Mouse (Mus musculus) Patski (cell line): ENCODE measurements at regions not wholly inside any gene's neighbourhood (a gene's known extent, or its start where the extent isn't known, plus 50 kb on each side); places are given as distances from the start of the nearest gene placed in this dataset.
A peak's percentile ranks its signal among the peaks of the same experiment; 100 is the strongest.

Source experiments
- ATAC-seq: fragments of 100-300 bp; one replicate; pipeline ENCODE4 v1.8.0; 2021
- CTCF ChIA-PET: fragments of 350-600 bp; sonication (Branson Sonifier 250); formaldehyde crosslinking; loops from one replicate; lab custom pipeline; 2022; ENCODE audit warnings: inconsistent platforms; lab: Charles Lee
- POLR2A ChIA-PET: fragments of 350-600 bp; sonication (Branson Sonifier 250); formaldehyde crosslinking; loops from one replicate; lab custom pipeline; 2022; ENCODE audit warnings: antibody characterized with exemption, inconsistent platforms; lab: Charles Lee
- DNase-seq: peaks from one replicate; pipeline ENCODE4 v3.0.0-alpha.2; 2011; ENCODE audit warnings: low read depth, low spot score
- H3K27me3 ChIP-seq: fragments of 371-371 bp; one replicate; pipeline ENCODE4 v1.5.1; 2021
- CTCF ChIP-seq: fragments of 100-300 bp; IDR thresholded peaks from one replicate; pipeline ENCODE4 v1.5.1; 2021
- in situ Hi-C: fragments of 300-500 bp; cut with MboI; formaldehyde crosslinking; loops from 3 replicates; pipeline ENCODE4 v1.11.1; 2018; ENCODE audit warnings: low pct_unique_long_range_greater_than_20kb, mixed read lengths

DNA sequence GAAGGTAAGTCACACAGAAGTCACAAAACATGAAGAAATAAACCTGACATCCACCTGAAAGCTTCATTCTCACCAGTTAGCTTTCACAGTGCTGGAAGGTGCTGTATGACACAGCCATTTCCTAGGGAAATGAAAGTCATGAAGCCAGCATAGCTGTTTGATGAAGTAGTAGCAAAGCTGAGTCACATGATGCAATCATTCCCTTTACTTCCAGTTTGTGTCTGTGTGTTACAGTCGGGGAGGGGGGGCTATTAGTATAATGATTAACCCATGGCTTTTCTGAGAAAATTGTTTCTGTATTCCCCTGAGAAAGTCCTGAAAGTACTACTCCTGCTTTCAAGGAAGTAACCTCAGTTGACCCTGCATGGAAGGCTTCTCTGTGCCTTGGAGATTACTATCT lies 94.8 kb upstream of the Manea start:
- H3K27me3 ChIP-seq, result no peaks in the 10 kb centered on the region
- ChIA-PET POLR2A (interaction anchor here (0.7 kb wide), 1 partner anchor 182 kb away, joined by 3 read pairs; no protein-coding TSS in a partner anchor), CTCF (no interaction called here)
- DNase-seq (no peak), ATAC-seq (peak; percentile 84)
- no peak for TF ChIP-seq CTCF
- in situ Hi-C loops, result no loop called here

DNA sequence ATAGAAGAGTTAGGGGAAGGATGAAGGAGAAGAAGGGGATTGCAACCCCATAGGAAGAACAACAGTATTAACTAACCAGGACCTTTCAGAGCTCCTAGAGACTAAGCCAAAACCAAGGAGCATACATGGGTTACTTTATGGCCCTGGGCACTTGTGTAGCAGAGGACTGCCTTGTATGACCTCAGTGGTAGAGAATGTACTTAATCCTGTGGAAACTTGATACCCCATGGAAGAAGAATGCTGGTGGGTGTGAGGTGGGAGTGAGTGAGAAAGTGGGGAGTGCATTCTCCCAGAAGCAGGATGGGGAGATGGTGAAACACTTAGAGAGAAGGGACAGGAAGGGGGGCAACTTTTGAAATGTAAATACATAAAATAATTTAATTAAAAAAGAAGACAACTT lies 75.4 kb upstream of the Manea start:
- H3K27me3 ChIP-seq, result no peaks in the 10 kb centered on the region
- POLR2A ChIA-PET, result no interaction called here
- TF ChIP-seq CTCF, result no peak
- DNase-seq (no peak), ATAC-seq (no peak)
- in situ Hi-C loops, result no loop called here
- CTCF ChIA-PET, result no interaction called here

- TF ChIP-seq CTCF, result no peak
- ATAC-seq (no peak), DNase-seq (no peak)
- CTCF ChIA-PET, result no interaction called here
- POLR2A ChIA-PET, result no interaction called here
- no peaks in the 10 kb centered on the region for H3K27me3 ChIP-seq
- in situ Hi-C loops, result no loop called here
Observed at GRCm38 (mm10) chr4:26404266-26404665, 57.6 kb upstream of the Manea start.

DNA sequence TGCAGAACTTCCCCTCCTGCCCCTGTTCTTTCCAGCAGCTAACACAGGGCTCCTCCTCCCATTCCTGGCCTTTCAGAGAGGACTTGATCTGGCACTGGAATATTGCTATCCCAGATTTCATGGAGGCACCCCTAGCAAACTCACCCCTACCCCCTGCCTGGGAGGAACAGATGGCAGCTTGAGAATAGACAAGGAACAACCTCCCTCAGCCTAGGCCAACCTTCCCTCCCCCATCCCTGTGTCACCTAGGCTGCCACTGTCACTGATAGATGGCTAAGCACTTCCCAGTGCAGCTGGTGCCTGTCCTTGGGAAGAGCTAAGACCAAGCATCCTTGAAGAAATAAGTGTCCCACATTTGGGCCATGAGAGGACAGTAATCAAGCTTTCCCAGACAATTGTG lies 55.5 kb upstream of the Manea start:
- no peaks in the 10 kb centered on the region for H3K27me3 ChIP-seq
- no peak for DNase-seq
- POLR2A ChIA-PET, result no interaction called here
- ATAC-seq, result no peak
- CTCF ChIA-PET, result interaction anchor here (1.4 kb wide), 1 partner anchor 10 kb away, joined by 3 read pairs; no protein-coding TSS in a partner anchor
- TF ChIP-seq CTCF, result no peak
- in situ Hi-C loops, result no loop called here
